Comparison of ENCODE assay signal across 8 mouse cellular contexts in genomic region chr2:32712934-32713817, GRCm38 (mm10). TPM values are rescaled to one million over a fixed set of nuclear protein-coding genes. Genes with fewer than 3 reads are reported as not detected.
DNase-seq lines count a peak whose midpoint lies in the region; ATAC-seq and TF ChIP-seq lines count a peak whose summit lies in the region.

TSS of gene Cdk9 (minus strand) at chr2:32713076.

- ATAC-seq in G1E (ENCODE audit: extremely low read depth, insufficient number of reproducible peaks, low FRiP score, poor library complexity, severe bottlenecking), result peak; percentile 51
- peak; percentile 91 for ATAC-seq in forebrain, postnatal 0 days
- peak; percentile 91 for ATAC-seq in lung, embryonic 15.5 days (ENCODE audit: borderline replicate concordance, extremely low read depth, low FRiP score, low TSS enrichment)

- 1% methylated on average over 33 of the region's 79 CpGs for WGBS in forebrain, postnatal 0 days
- under 1% methylated on average over 49 of the region's 79 CpGs for WGBS in lung, embryonic 15.5 days

- H3K9me3 ChIP-seq in G1E (replicated peaks), result no peaks in the 10 kb centered on the region
- H3K9me3 ChIP-seq in forebrain, postnatal 0 days (ENCODE audit: low read length), result no peaks in the 10 kb centered on the region
- no peaks in the 10 kb centered on the region for H3K9me3 ChIP-seq in lung, embryonic 15.5 days

- peak within 1 kb of the TSS; percentile 100 for H3K27ac ChIP-seq in forebrain, postnatal 0 days (ENCODE audit: low read depth, low read length)
- H3K27ac ChIP-seq in lung, embryonic 15.5 days, result peak within 1 kb of the TSS; percentile 97

- peaks cover 36% of the 10 kb centered on the region for H3K36me3 ChIP-seq in G1E (replicated peaks)
- peaks cover 20% of the 10 kb centered on the region for H3K36me3 ChIP-seq in forebrain, postnatal 0 days (ENCODE audit: insufficient read depth)
- H3K36me3 ChIP-seq in lung, embryonic 15.5 days, result peaks cover 33% of the 10 kb centered on the region

- H3K4me1 ChIP-seq in G1E (ENCODE audit: insufficient read depth, low read depth, low read length), result peaks cover 56% of the 10 kb centered on the region
- peaks cover 3% of the 10 kb centered on the region for H3K4me1 ChIP-seq in forebrain, postnatal 0 days (ENCODE audit: insufficient read depth)
- peaks cover 31% of the 10 kb centered on the region for H3K4me1 ChIP-seq in lung, embryonic 15.5 days

- H3K9ac ChIP-seq in forebrain, postnatal 0 days, result peak within 1 kb of the TSS; percentile 86
- H3K9ac ChIP-seq in lung, embryonic 15.5 days, result peak within 1 kb of the TSS; percentile 85

- peak; percentile 80 for DNase-seq in G1E (ENCODE audit: low spot score)
- peak; percentile 92 to 96 for DNase-seq in cerebellum, adult 18-20 months
- peak; percentile 96 for DNase-seq in forebrain, postnatal 0 days
- peak; percentile 96 for DNase-seq in heart, postnatal 4 days
- peak; percentile 88 to 92 for DNase-seq in layer of hippocampus, adult 8-10 months (ENCODE audit: low spot score in 2 of 2)
- DNase-seq in ovary, adult 18-20 months (ENCODE audit: low spot score), result peak; percentile 88
- DNase-seq in thymus, postnatal 0 days (ENCODE audit: low spot score), result peak; percentile 94

- peak within 1 kb of the TSS; percentile 94 for H3K4me2 ChIP-seq in forebrain, postnatal 0 days (ENCODE audit: low read depth)
- peak within 1 kb of the TSS; percentile 88 for H3K4me2 ChIP-seq in lung, embryonic 15.5 days

- peak within 1 kb of the TSS; percentile 93 for H3K4me3 ChIP-seq in G1E (ENCODE audit: low read depth, low read length)
- H3K4me3 ChIP-seq in forebrain, postnatal 0 days (ENCODE audit: low read depth, low read length), result peak within 1 kb of the TSS; percentile 81
- H3K4me3 ChIP-seq in lung, embryonic 15.5 days, result peak within 1 kb of the TSS; percentile 76

- H3K27me3 ChIP-seq in G1E (ENCODE audit: insufficient read depth, low read length), result peaks cover 9% of the 10 kb centered on the region; the same call in 1 of the 2 replicates
- no peaks in the 10 kb centered on the region for H3K27me3 ChIP-seq in forebrain, postnatal 0 days (ENCODE audit: insufficient read depth, low read length)
- H3K27me3 ChIP-seq in lung, embryonic 15.5 days, result no peaks in the 10 kb centered on the region

- peak; percentile 90 for TF ChIP-seq CTCF in G1E (IDR thresholded peaks at IDR 0.05; ENCODE audit: low read depth, low read length)
- peak; percentile 100 for TF ChIP-seq CTCF in forebrain, postnatal 0 days (IDR thresholded peaks at IDR 0.05; ENCODE audit: low read depth)

RNA-seq across cellular contexts. Expression of gene Cdk9, which starts in this region (rescaled TPM):
- total RNA-seq in G1E (2014; fragmentation: Nextera tagmentation) (68.7 and 71.2 TPM in 2 replicates), G1E (2017) (31.7 and 32.5 TPM in 2 replicates)
- polyA plus RNA-seq in G1E (2012), result 105 and 129 TPM in 2 replicates
- total RNA-seq in forebrain, postnatal 0 days (2014; rRNA removed), result 90.5 and 94.5 TPM in 2 replicates
- 66.5 and 67.5 TPM in 2 replicates for polyA plus RNA-seq in forebrain, postnatal 0 days (2015; fragmentation: Nextera tagmentation; extraction: Ambion mirVana)
- total RNA-seq in heart, postnatal 4 days (2021), result 10 to 100 TPM; 38.2 to 46.0 TPM
- 100 to 1,000 TPM; 102 to 129 (median 111) TPM for total RNA-seq in layer of hippocampus, adult 8-10 months (2022)
- polyA plus RNA-seq in lung, embryonic 15.5 days (2015; fragmentation: Nextera tagmentation; extraction: Ambion mirVana), result 89.6 and 98.7 TPM in 2 replicates
- 125 and 146 TPM in 2 replicates for polyA plus RNA-seq in thymus, postnatal 0 days (2015; fragmentation: Nextera tagmentation; extraction: Ambion mirVana)

Comparison
In these comparisons a context has a peak if more than half of its experiments do, and no peak if none do; other contexts are left out.
1. Peak in every context shown above with its lines: DNase-seq, ATAC-seq, H3K4me3 ChIP-seq and H3K27ac ChIP-seq.